Mouse (Mus musculus): ENCODE measurements around the gene Xylt1. TPM values are rescaled to one million over a fixed set of nuclear protein-coding genes. Genes with fewer than 3 reads are reported as not detected.

The Xylt1 gene
- polyA plus RNA-seq, 1 experiment from 2014 or later = 2.7 TPM

DNA sequence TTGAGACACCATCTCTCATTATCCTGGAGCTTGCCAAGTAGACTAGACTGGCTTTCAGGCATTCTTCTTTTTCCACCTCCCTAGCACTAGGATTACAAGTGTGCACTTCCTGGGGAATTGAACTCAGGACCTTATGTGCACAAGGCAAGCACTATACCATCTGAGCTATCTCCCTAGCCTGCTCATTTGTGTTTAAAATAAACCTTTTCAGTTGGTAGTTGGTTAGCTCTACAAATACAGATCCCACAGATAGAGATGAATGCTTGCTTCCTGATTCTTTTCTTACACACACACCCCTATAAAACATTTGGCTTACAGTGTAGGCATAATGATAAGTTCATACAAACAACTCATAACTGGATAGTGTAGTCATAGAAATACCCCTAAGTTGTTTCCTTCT lies 206.0 kb downstream of the Xylt1 start:
- no peaks in the 10 kb centered on the region for H3K4me1 ChIP-seq (ENCODE audit: control insufficient read depth, insufficient read depth, low read length)
- no peak overlapping the region for H3K4me2 ChIP-seq (replicated peaks; ENCODE audit: low read depth, low read length)
- no peak for ATAC-seq (ENCODE audit: insufficient number of reproducible peaks, insufficient read depth, low FRiP score, low read depth)
- no peaks in the 10 kb centered on the region for H3K27me3 ChIP-seq (ENCODE audit: control insufficient read depth, insufficient read depth, low read length)
- H3K4me3 ChIP-seq (ENCODE audit: low read depth, low read length) = no peak overlapping the region
- no peaks in the 10 kb centered on the region for H3K9me3 ChIP-seq (ENCODE audit: control insufficient read depth, low read depth, low read length)
- H3K27ac ChIP-seq (ENCODE audit: low read length) = no peak overlapping the region
- H3K36me3 ChIP-seq (ENCODE audit: control insufficient read depth, insufficient read depth, low read length) = no peaks in the 10 kb centered on the region
- H3K9ac ChIP-seq (replicated peaks; ENCODE audit: low read depth, low read length) = no peak overlapping the region

DNA sequence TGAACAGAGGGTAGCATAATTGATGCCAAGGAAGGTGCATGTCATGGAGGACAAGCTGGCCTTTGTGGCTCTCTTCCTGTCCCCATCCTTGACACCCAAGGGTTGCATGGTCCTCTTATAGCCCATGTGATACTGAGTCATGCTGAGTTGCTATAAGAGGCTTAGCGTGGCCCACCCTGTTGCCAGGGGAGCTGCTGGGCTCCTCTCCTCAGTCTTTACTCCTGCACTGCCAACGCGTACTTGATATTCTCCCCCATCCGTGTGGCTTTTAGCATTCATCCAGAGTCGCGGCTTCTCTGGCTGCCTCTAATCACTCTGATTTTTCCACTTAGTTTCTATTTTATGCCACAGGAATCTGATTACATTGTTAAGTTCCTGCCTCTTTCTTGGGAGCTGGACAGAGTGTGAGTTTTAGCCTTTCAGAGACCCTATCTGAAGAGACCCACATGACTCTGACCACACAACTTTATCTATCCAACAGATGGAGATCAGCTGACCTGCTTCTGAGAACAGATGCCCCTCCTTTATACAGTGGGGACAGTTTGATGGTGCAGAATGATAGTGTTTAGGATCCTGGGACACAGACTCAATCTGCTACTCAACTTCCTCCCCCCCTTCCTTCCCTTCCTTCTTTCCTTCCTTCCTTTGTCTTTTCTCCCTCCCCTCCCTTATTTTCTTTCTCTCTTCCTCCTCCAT lies 206.6 kb downstream of the Xylt1 start:
- Histone ChIP-seq H3K27ac (ENCODE audit: low read length) (no peak overlapping the region), H3K27me3 (ENCODE audit: control insufficient read depth, insufficient read depth, low read length) (no peaks in the 10 kb centered on the region), H3K4me1 (ENCODE audit: control insufficient read depth, insufficient read depth, low read length) (no peaks in the 10 kb centered on the region), H3K4me2 (replicated peaks; ENCODE audit: low read depth, low read length) (no peak overlapping the region), H3K4me3 (ENCODE audit: low read depth, low read length) (no peak overlapping the region), H3K36me3 (ENCODE audit: control insufficient read depth, insufficient read depth, low read length) (no peaks in the 10 kb centered on the region), H3K9me3 (ENCODE audit: control insufficient read depth, low read depth, low read length) (no peaks in the 10 kb centered on the region), H3K9ac (replicated peaks; ENCODE audit: low read depth, low read length) (no peak overlapping the region)
- ATAC-seq (ENCODE audit: insufficient number of reproducible peaks, insufficient read depth, low FRiP score, low read depth) = no peak
- 87% methylated on average over 6 of the region's 6 CpGs for WGBS

- no peak overlapping the region for H3K9ac ChIP-seq (replicated peaks; ENCODE audit: low read depth, low read length)
- H3K4me1 ChIP-seq (ENCODE audit: control insufficient read depth, insufficient read depth, low read length) = no peaks in the 10 kb centered on the region
Observed at GRCm38 (mm10) chr7:117588426-117588825, 207.6 kb downstream of the Xylt1 start.

DNA sequence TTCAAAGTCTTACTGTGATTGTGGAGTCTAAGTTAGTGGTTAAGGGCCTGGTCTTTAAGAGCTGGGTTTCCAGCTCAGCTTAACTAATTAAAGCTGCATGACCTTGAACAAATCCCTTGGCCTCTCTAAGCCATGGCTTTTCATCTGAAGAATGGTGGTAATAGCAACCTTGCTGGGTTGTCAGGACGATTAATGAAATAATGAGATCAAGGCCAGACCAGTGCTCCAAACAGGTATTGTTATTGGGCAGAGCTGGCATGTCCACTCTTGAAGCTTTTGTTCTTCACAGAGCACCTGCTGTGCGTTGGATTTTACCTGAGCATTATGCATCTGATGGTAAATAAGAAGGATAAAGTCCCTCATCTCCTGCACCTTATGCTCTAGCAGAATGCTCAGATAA lies 208.6 kb downstream of the Xylt1 start:
- H3K27ac ChIP-seq (ENCODE audit: low read length) = no peak overlapping the region
- no peak overlapping the region for H3K9ac ChIP-seq (replicated peaks; ENCODE audit: low read depth, low read length)
- no peaks in the 10 kb centered on the region for H3K27me3 ChIP-seq (ENCODE audit: control insufficient read depth, insufficient read depth, low read length)
- no peaks in the 10 kb centered on the region for H3K36me3 ChIP-seq (ENCODE audit: control insufficient read depth, insufficient read depth, low read length)
- WGBS = 85% methylated on average over 2 of the region's 2 CpGs
- no peak for ATAC-seq (ENCODE audit: insufficient number of reproducible peaks, insufficient read depth, low FRiP score, low read depth)
- H3K4me3 ChIP-seq (ENCODE audit: low read depth, low read length) = no peak overlapping the region
- H3K4me1 ChIP-seq (ENCODE audit: control insufficient read depth, insufficient read depth, low read length) = no peaks in the 10 kb centered on the region
- no peak overlapping the region for H3K4me2 ChIP-seq (replicated peaks; ENCODE audit: low read depth, low read length)
- no peaks in the 10 kb centered on the region for H3K9me3 ChIP-seq (ENCODE audit: control insufficient read depth, low read depth, low read length)

More at GRCm38 (mm10) chr7:117588426-117588825, 207.6 kb downstream of the Xylt1 start:
- Histone ChIP-seq H3K36me3 (ENCODE audit: control insufficient read depth, insufficient read depth, low read length) (no peaks in the 10 kb centered on the region), H3K9me3 (ENCODE audit: control insufficient read depth, low read depth, low read length) (no peaks in the 10 kb centered on the region), H3K27ac (ENCODE audit: low read length) (no peak overlapping the region), H3K4me2 (replicated peaks; ENCODE audit: low read depth, low read length) (no peak overlapping the region), H3K4me3 (ENCODE audit: low read depth, low read length) (no peak overlapping the region), H3K27me3 (ENCODE audit: control insufficient read depth, insufficient read depth, low read length) (no peaks in the 10 kb centered on the region)
- no peak for ATAC-seq (ENCODE audit: insufficient number of reproducible peaks, insufficient read depth, low FRiP score, low read depth)
- WGBS = 70% methylated on average over 1 of the region's 1 CpGs

DNA sequence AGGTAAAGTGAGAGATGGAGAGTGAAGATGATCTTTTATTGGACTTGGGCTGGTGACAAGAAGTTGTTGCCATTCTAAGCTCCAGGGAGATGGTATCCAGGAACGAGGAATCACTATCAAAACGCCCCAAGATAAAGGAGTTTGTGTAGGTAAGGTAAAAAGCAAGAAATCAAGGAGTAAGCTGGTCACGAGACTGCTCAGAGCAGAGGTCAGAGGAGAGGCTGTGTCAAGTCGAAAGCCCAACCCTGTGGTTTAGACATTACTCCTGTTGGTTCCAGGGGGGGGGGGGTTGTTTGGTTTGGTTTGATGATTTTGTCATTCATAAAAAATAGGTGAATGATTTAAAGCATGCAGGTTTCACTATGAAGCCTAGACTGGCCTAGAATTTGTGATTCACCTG lies 209.0 kb downstream of the Xylt1 start:
- Histone ChIP-seq H3K36me3 (ENCODE audit: control insufficient read depth, insufficient read depth, low read length) (no peaks in the 10 kb centered on the region), H3K4me2 (replicated peaks; ENCODE audit: low read depth, low read length) (no peak overlapping the region), H3K27ac (ENCODE audit: low read length) (no peak overlapping the region), H3K9ac (replicated peaks; ENCODE audit: low read depth, low read length) (no peak overlapping the region), H3K27me3 (ENCODE audit: control insufficient read depth, insufficient read depth, low read length) (no peaks in the 10 kb centered on the region), H3K4me1 (ENCODE audit: control insufficient read depth, insufficient read depth, low read length) (no peaks in the 10 kb centered on the region), H3K9me3 (ENCODE audit: control insufficient read depth, low read depth, low read length) (no peaks in the 10 kb centered on the region), H3K4me3 (ENCODE audit: low read depth, low read length) (no peak overlapping the region)
- WGBS = 73% methylated on average over 4 of the region's 4 CpGs
- ATAC-seq (ENCODE audit: insufficient number of reproducible peaks, insufficient read depth, low FRiP score, low read depth) = no peak

GRCm38 (mm10) chr7:117594191-117594590 lies 213.4 kb downstream of the Xylt1 start:
- Histone ChIP-seq H3K9me3 (ENCODE audit: control insufficient read depth, low read depth, low read length) (no peaks in the 10 kb centered on the region), H3K27ac (ENCODE audit: low read length) (no peak overlapping the region), H3K27me3 (ENCODE audit: control insufficient read depth, insufficient read depth, low read length) (no peaks in the 10 kb centered on the region), H3K9ac (replicated peaks; ENCODE audit: low read depth, low read length) (no peak overlapping the region), H3K4me2 (replicated peaks; ENCODE audit: low read depth, low read length) (no peak overlapping the region), H3K4me1 (ENCODE audit: control insufficient read depth, insufficient read depth, low read length) (no peaks in the 10 kb centered on the region), H3K36me3 (ENCODE audit: control insufficient read depth, insufficient read depth, low read length) (no peaks in the 10 kb centered on the region), H3K4me3 (ENCODE audit: low read depth, low read length) (no peak overlapping the region)
- 84% methylated on average over 2 of the region's 2 CpGs for WGBS
- no peak for ATAC-seq (ENCODE audit: insufficient number of reproducible peaks, insufficient read depth, low FRiP score, low read depth)

DNA sequence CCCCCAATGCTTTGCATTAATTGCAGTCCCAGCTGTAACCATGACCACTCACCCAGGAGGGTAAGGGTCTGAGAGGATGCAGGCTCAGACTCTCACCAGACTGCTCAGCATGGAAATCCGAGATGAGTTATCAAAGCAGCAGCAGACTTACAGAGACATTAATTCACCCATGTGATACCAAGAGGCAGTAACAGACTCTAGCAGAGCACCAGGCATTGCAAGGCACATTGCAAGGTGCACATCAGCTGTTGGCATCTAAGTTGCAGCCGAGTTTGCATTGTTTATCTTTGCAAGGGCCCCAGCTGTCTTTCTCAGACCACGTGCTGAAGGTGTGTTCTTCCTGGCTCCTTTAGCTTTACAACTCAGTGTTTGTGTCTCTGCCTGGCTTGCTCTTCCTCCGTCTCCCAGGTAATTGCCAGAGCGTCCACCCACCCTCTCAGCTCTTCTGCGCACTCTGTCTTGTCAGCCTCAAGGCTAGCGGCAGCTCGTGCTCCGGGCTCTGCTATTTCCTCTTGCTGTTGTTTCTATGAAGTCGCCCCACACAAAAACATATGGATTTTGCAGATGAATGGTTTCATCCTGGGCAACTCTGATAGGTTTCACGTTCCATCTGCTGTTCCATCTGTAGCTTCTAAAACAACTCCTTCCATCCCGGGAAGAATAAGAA lies 214.4 kb downstream of the Xylt1 start:
- Histone ChIP-seq H3K27me3 (ENCODE audit: control insufficient read depth, insufficient read depth, low read length) (no peaks in the 10 kb centered on the region), H3K9me3 (ENCODE audit: control insufficient read depth, low read depth, low read length) (no peaks in the 10 kb centered on the region), H3K4me3 (ENCODE audit: low read depth, low read length) (no peak overlapping the region), H3K4me1 (ENCODE audit: control insufficient read depth, insufficient read depth, low read length) (no peaks in the 10 kb centered on the region), H3K27ac (ENCODE audit: low read length) (no peak overlapping the region), H3K9ac (replicated peaks; ENCODE audit: low read depth, low read length) (no peak overlapping the region), H3K4me2 (replicated peaks; ENCODE audit: low read depth, low read length) (no peak overlapping the region), H3K36me3 (ENCODE audit: control insufficient read depth, insufficient read depth, low read length) (no peaks in the 10 kb centered on the region)
- no peak for ATAC-seq (ENCODE audit: insufficient number of reproducible peaks, insufficient read depth, low FRiP score, low read depth)
- WGBS = 54% methylated on average over 12 of the region's 12 CpGs

- 33% methylated on average over 7 of the region's 7 CpGs for WGBS
- no peak for ATAC-seq (ENCODE audit: insufficient number of reproducible peaks, insufficient read depth, low FRiP score, low read depth)
Observed at GRCm38 (mm10) chr7:117600443-117600842, 219.7 kb downstream of the Xylt1 start.

GRCm38 (mm10) chr7:117610439-117610838 lies 229.7 kb downstream of the Xylt1 start:
- H3K9ac ChIP-seq (replicated peaks; ENCODE audit: low read depth, low read length) = no peak overlapping the region
- H3K9me3 ChIP-seq (ENCODE audit: control insufficient read depth, low read depth, low read length) = no peaks in the 10 kb centered on the region
- whole genome bisulfite sequencing = 74% methylated on average over 6 of the region's 6 CpGs
- no peak overlapping the region for H3K4me2 ChIP-seq (replicated peaks; ENCODE audit: low read depth, low read length)
- ATAC-seq (ENCODE audit: insufficient number of reproducible peaks, insufficient read depth, low FRiP score, low read depth) = no peak
- no peak overlapping the region for H3K4me3 ChIP-seq (ENCODE audit: low read depth, low read length)
- no peaks in the 10 kb centered on the region for H3K4me1 ChIP-seq (ENCODE audit: control insufficient read depth, insufficient read depth, low read length)
- H3K27ac ChIP-seq (ENCODE audit: low read length) = no peak overlapping the region
- no peaks in the 10 kb centered on the region for H3K36me3 ChIP-seq (ENCODE audit: control insufficient read depth, insufficient read depth, low read length)
- no peaks in the 10 kb centered on the region for H3K27me3 ChIP-seq (ENCODE audit: control insufficient read depth, insufficient read depth, low read length)

More at GRCm38 (mm10) chr7:117600443-117600842, 219.7 kb downstream of the Xylt1 start:
- no peak overlapping the region for H3K4me2 ChIP-seq (replicated peaks; ENCODE audit: low read depth, low read length)
- H3K9me3 ChIP-seq (ENCODE audit: control insufficient read depth, low read depth, low read length) = no peaks in the 10 kb centered on the region
- no peaks in the 10 kb centered on the region for H3K36me3 ChIP-seq (ENCODE audit: control insufficient read depth, insufficient read depth, low read length)
- no peak overlapping the region for H3K4me3 ChIP-seq (ENCODE audit: low read depth, low read length)
- H3K4me1 ChIP-seq (ENCODE audit: control insufficient read depth, insufficient read depth, low read length) = no peaks in the 10 kb centered on the region
- no peak overlapping the region for H3K27ac ChIP-seq (ENCODE audit: low read length)
- no peaks in the 10 kb centered on the region for H3K27me3 ChIP-seq (ENCODE audit: control insufficient read depth, insufficient read depth, low read length)
- no peak overlapping the region for H3K9ac ChIP-seq (replicated peaks; ENCODE audit: low read depth, low read length)

Measured in stomach, embryonic 14.5 days (tissue).